Mouse (Mus musculus): ENCODE measurements around the gene Arnt2.

The Arnt2 gene

GRCm38 (mm10) chr7:84409896-84410521, at the start of gene Arnt2:
Arnt2 (minus strand) TSS chr7:84410176.
- DNase-seq (ENCODE audit: low spot score in 2 of 2), result no peak

GRCm38 (mm10) chr7:84451681-84452080, 41.7 kb upstream of the Arnt2 start:
- DNase-seq (ENCODE audit: low spot score in 2 of 2), result no peak

- DNase-seq (ENCODE audit: low spot score in 2 of 2), result no peak
Observed at GRCm38 (mm10) chr7:84449066-84449465, 39.1 kb upstream of the Arnt2 start.

- no peak for DNase-seq (ENCODE audit: low spot score in 2 of 2)
Observed at GRCm38 (mm10) chr7:84448512-84448911, 38.5 kb upstream of the Arnt2 start.

GRCm38 (mm10) chr7:84447740-84448435, 37.9 kb upstream of the Arnt2 start:
- no peak for DNase-seq (ENCODE audit: low spot score in 2 of 2)

GRCm38 (mm10) chr7:84447060-84447459, 37.1 kb upstream of the Arnt2 start:
- DNase-seq (ENCODE audit: low spot score in 2 of 2), result peak in 1 of 2 experiments; percentile 6

- no peak for DNase-seq (ENCODE audit: low spot score in 2 of 2)
Observed at GRCm38 (mm10) chr7:84442343-84442911, 32.5 kb upstream of the Arnt2 start.

GRCm38 (mm10) chr7:84439606-84440005, 29.6 kb upstream of the Arnt2 start:
- no peak for DNase-seq (ENCODE audit: low spot score in 2 of 2)

GRCm38 (mm10) chr7:84434901-84435300, 24.9 kb upstream of the Arnt2 start:
- no peak for DNase-seq (ENCODE audit: low spot score in 2 of 2)

GRCm38 (mm10) chr7:84432151-84432550, 22.2 kb upstream of the Arnt2 start:
- DNase-seq (ENCODE audit: low spot score in 2 of 2), result no peak

GRCm38 (mm10) chr7:84427221-84427620, 17.2 kb upstream of the Arnt2 start:
- DNase-seq (ENCODE audit: low spot score in 2 of 2), result no peak

GRCm38 (mm10) chr7:84424670-84425385, 14.9 kb upstream of the Arnt2 start:
- no peak for DNase-seq (ENCODE audit: low spot score in 2 of 2)

- no peak for DNase-seq (ENCODE audit: low spot score in 2 of 2)
Observed at GRCm38 (mm10) chr7:84421753-84422152, 11.8 kb upstream of the Arnt2 start.

GRCm38 (mm10) chr7:84421291-84421665, 11.3 kb upstream of the Arnt2 start:
- no peak for DNase-seq (ENCODE audit: low spot score in 2 of 2)

GRCm38 (mm10) chr7:84420581-84421290, 10.8 kb upstream of the Arnt2 start:
- no peak for DNase-seq (ENCODE audit: low spot score in 2 of 2)

- DNase-seq (ENCODE audit: low spot score in 2 of 2), result no peak
Observed at GRCm38 (mm10) chr7:84417441-84417840, 7.5 kb upstream of the Arnt2 start.

GRCm38 (mm10) chr7:84412570-84412969, 2.6 kb upstream of the Arnt2 start:
- no peak for DNase-seq (ENCODE audit: low spot score in 2 of 2)

GRCm38 (mm10) chr7:84409241-84409895, 608 bp downstream of the Arnt2 start:
- no peak for DNase-seq (ENCODE audit: low spot score in 2 of 2)

- DNase-seq (ENCODE audit: low spot score in 2 of 2), result no peak
Observed at GRCm38 (mm10) chr7:84408282-84408681, 1.7 kb downstream of the Arnt2 start.

GRCm38 (mm10) chr7:84403371-84403770, 6.6 kb downstream of the Arnt2 start:
- DNase-seq (ENCODE audit: low spot score in 2 of 2), result no peak
